Mouse (Mus musculus) heart, postnatal 0 days (tissue): ENCODE results near the gene Nt5c1a. TPM values are rescaled to one million over a fixed set of nuclear protein-coding genes. Genes with fewer than 3 reads are reported as not detected.
"Not testable (repeated sequence)": the region's sequence is repeated elsewhere in the genome, so short reads cannot be mapped to it uniquely, and the experiment has no call there.

ENCODE experiments used
- ATAC-seq: fragments of 200-750 bp; cut with Nextera tagmentation; 2 replicates; pipeline ENCODE4 v1.8.0; 2017; ENCODE audit warnings: low read depth, moderate number of reproducible peaks, moderate library complexity; ENCODE audit not compliant: insufficient read depth
- DNase-seq: peaks from one replicate; pipeline ENCODE4 v3.0.0-alpha.2; 2016; ENCODE audit warnings: low spot score
- H3K27ac ChIP-seq: fragments of 300-500 bp; sonication (generic); 2 replicates; pipeline ENCODE4 v1.5.1; 2014; ENCODE audit warnings: low read depth, mild to moderate bottlenecking
- H3K27me3 ChIP-seq: fragments of 300-500 bp; sonication (generic); 2 replicates; pipeline ENCODE4 v1.6.1; 2014; ENCODE audit warnings: low read length, mixed read lengths; ENCODE audit not compliant: control insufficient read depth, insufficient read depth
- H3K36me3 ChIP-seq: fragments of 300-500 bp; sonication (generic); replicated peaks from 2 replicates; pipeline ENCODE4 v1.6.1; 2014; ENCODE audit warnings: low read length, mixed read lengths; ENCODE audit not compliant: control insufficient read depth, insufficient read depth
- H3K4me1 ChIP-seq: fragments of 300-500 bp; sonication (generic); 2 replicates; pipeline ENCODE4 v1.6.1; 2014; ENCODE audit warnings: antibody characterized with exemption; ENCODE audit not compliant: control insufficient read depth, insufficient read depth
- H3K4me2 ChIP-seq: fragments of 300-500 bp; sonication (generic); 2 replicates; pipeline ENCODE4 v1.6.1; 2014; ENCODE audit warnings: low read depth, mild to moderate bottlenecking, low read length, moderate library complexity
- H3K4me3 ChIP-seq: fragments of 300-500 bp; sonication (generic); 2 replicates; pipeline ENCODE4 v1.5.1; 2014; ENCODE audit warnings: low read depth, low read length
- H3K9ac ChIP-seq: fragments of 300-500 bp; sonication (generic); replicated peaks from 2 replicates; pipeline ENCODE4 v1.6.1; 2014; ENCODE audit warnings: low read depth, low read length, mixed read lengths
- H3K9me3 ChIP-seq: fragments of 300-500 bp; sonication (generic); replicated peaks from 2 replicates; pipeline ENCODE4 v1.6.1; 2016; ENCODE audit warnings: low read length; ENCODE audit not compliant: control insufficient read depth
- CTCF ChIP-seq: IDR thresholded peaks from 2 replicates; pipeline ENCODE4 v1.5.1; 2016; ENCODE audit warnings: antibody characterized with exemption, control low read depth, low read depth
- EP300 ChIP-seq: IDR thresholded peaks from 2 replicates; pipeline ENCODE4 v1.6.1; 2016; ENCODE audit warnings: antibody characterized with exemption, low read depth
- WGBS: fragments of 180-500 bp; shearing (Covaris S2); extraction: QIAGEN DNeasy Blood & Tissue Kit; methylation state at CpG from one replicate; pipeline ENCODE4 v1.1.7; 2014; 5-methylcytosine and 5-hydroxymethylcytosine counted together
- polyA plus RNA-seq: library from polyadenylated mRNA; unstranded; fragments of >200 nt; fragmentation: Nextera tagmentation; extraction: Ambion mirVana; gene quantifications from 2 replicates; pipeline ENCODE4 v1.2.1, GENCODE M21; 2015
- total RNA-seq: library from RNA; depleted of rRNA; stranded (reverse); fragments of >200 nt; gene quantifications from 2 replicates; pipeline ENCODE4 v1.2.3, GENCODE M21; 2014; ENCODE audit warnings: low replicate concordance

Nt5c1a gene
- total and polyA plus RNA-seq, 2 experiments from 2014 or later = 1.7 to 3.4 TPM

GRCm38 (mm10) chr4:123155840-123156239 lies 45.5 kb upstream of the Nt5c1a start:
- Histone ChIP-seq H3K27me3 (0 out of 2 replicates have a peak, but pooled peaks cover 4% of the 10 kb centered on the region), H3K9me3 (no peaks in the 10 kb centered on the region), H3K4me2 (no peak overlapping the region), H3K4me3 (no peak overlapping the region), H3K9ac (no peak overlapping the region), H3K27ac (no peak overlapping the region), H3K4me1 (no peaks in the 10 kb centered on the region), H3K36me3 (no peaks in the 10 kb centered on the region)
- DNase-seq (no peak), ATAC-seq (no peak)
- TF ChIP-seq CTCF (no peak), EP300 (no peak)

- 76% methylated on average over 6 of the region's 6 CpGs for WGBS
- H3K4me1 ChIP-seq = no peaks in the 10 kb centered on the region; the same call in 1 of the 2 replicates
- no peaks in the 10 kb centered on the region for H3K36me3 ChIP-seq
- H3K9me3 ChIP-seq = no peaks in the 10 kb centered on the region
- DNase-seq (no peak), ATAC-seq (no peak)
- H3K9ac ChIP-seq = no peak overlapping the region
- no peak overlapping the region for H3K4me2 ChIP-seq
- H3K27ac ChIP-seq = no peak overlapping the region
- TF ChIP-seq CTCF = no peak
- no peaks in the 10 kb centered on the region for H3K27me3 ChIP-seq
- no peak overlapping the region for H3K4me3 ChIP-seq
Measured at GRCm38 (mm10) chr4:123160571-123160970, 40.7 kb upstream of the Nt5c1a start.

- ATAC-seq, H3K4me2 ChIP-seq: not testable (repeated sequence)
Measured at GRCm38 (mm10) chr4:123161251-123161650, 40.1 kb upstream of the Nt5c1a start.

GRCm38 (mm10) chr4:123162305-123162917 lies 38.9 kb upstream of the Nt5c1a start:
- WGBS = 13% methylated on average over 15 of the region's 15 CpGs
- H3K4me2 ChIP-seq = peak overlapping the region; percentile 39
- no peaks in the 10 kb centered on the region for H3K9me3 ChIP-seq
- no peak overlapping the region for H3K4me3 ChIP-seq
- H3K9ac ChIP-seq = no peak overlapping the region
- ATAC-seq (no peak), DNase-seq (no peak)
- no peak overlapping the region for H3K27ac ChIP-seq
- H3K36me3 ChIP-seq = no peaks in the 10 kb centered on the region
- H3K27me3 ChIP-seq = no peaks in the 10 kb centered on the region
- H3K4me1 ChIP-seq = no peaks in the 10 kb centered on the region; the same call in 1 of the 2 replicates
- TF ChIP-seq EP300 = no peak
- no peak for TF ChIP-seq CTCF

More at GRCm38 (mm10) chr4:123161251-123161650, 40.1 kb upstream of the Nt5c1a start:
- H3K27me3 ChIP-seq, H3K4me1 ChIP-seq, H3K9ac ChIP-seq, H3K9me3 ChIP-seq, H3K27ac ChIP-seq, DNase-seq, H3K4me3 ChIP-seq, H3K36me3 ChIP-seq: not testable (repeated sequence)
- 86% methylated on average over 3 of the region's 3 CpGs for WGBS

- 20% methylated on average over 15 of the region's 15 CpGs for WGBS
- Histone ChIP-seq H3K4me2 (peak overlapping the region; percentile 35), H3K4me1 (no peaks in the 10 kb centered on the region; the same call in 1 of the 2 replicates), H3K27me3 (no peaks in the 10 kb centered on the region), H3K9me3 (no peaks in the 10 kb centered on the region; the same call in 1 of the 2 replicates), H3K4me3 (no peak overlapping the region), H3K36me3 (no peaks in the 10 kb centered on the region), H3K27ac (no peak overlapping the region), H3K9ac (no peak overlapping the region)
- DNase-seq (no peak), ATAC-seq (no peak)
- TF ChIP-seq EP300 = no peak
- TF ChIP-seq CTCF = no peak
Measured at GRCm38 (mm10) chr4:123164157-123164556, 37.1 kb upstream of the Nt5c1a start.

GRCm38 (mm10) chr4:123171811-123172210 lies 29.5 kb upstream of the Nt5c1a start:
- DNase-seq = peak; percentile 65
- ATAC-seq = peak; percentile 67
- Histone ChIP-seq H3K4me2 (no peak overlapping the region), H3K36me3 (no peaks in the 10 kb centered on the region), H3K27ac (no peak overlapping the region), H3K9me3 (no peaks in the 10 kb centered on the region; the same call in 1 of the 2 replicates), H3K27me3 (0 out of 2 replicates have a peak, but pooled peaks cover 4% of the 10 kb centered on the region), H3K4me1 (no peaks in the 10 kb centered on the region), H3K4me3 (no peak overlapping the region), H3K9ac (no peak overlapping the region)
- peak; percentile 46 for TF ChIP-seq CTCF
- no peak for TF ChIP-seq EP300
